Mouse (Mus musculus) retina, postnatal 7 days (tissue): ENCODE measurements around the gene Dusp23.

Experiments
- DNase-seq: peaks from one replicate; pipeline ENCODE4 v3.0.0-alpha.2; 2012; ENCODE audit warnings: low read depth, low spot score

Dusp23 gene

DNA sequence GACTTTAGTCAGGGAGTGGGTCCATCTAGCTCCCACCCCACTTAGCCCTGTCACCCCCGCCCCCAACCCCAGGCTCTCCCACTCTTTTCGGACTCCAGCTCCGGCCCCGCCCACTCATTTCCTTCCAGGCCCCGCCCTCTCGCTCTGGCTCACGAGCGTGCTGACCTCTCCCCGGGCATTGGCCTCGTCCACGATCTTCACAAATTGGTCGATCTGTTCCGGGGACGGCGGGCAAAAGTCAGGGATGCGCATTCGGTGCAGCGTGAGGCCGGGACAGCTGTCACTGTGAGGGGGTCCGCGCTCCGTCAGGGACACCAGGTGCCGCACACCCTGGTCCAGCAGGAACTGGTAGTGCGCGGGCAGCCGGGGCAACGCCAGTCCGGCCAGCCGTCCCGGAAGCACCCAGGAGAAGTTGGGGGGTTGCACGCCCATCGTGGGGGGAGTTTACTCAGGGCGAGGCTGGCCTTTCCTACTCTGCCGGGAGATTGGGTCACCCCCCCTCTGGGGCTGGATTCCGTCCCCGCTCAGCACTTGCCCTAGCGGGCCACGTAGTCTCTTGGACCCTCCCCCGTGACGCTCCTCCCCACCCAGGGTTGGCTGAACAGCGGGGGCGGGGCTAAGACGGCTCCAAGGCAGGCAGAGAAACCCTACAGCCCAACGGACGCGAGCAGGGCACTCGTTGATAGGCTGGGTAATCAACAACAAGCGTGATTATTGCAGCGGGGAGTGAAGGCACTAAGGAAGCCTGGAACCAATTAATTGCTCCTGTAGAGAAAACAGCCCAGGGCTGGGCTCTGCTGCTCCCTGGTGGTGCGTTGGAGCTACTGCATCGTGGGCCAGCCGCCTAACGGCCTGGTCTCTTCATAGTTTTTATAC, at the start of gene Dusp23:
Gene Dusp23 (minus strand): TSS at position 512 of the 876 bp plus-strand sequence.
- DNase-seq = peak; percentile 85

DNA sequence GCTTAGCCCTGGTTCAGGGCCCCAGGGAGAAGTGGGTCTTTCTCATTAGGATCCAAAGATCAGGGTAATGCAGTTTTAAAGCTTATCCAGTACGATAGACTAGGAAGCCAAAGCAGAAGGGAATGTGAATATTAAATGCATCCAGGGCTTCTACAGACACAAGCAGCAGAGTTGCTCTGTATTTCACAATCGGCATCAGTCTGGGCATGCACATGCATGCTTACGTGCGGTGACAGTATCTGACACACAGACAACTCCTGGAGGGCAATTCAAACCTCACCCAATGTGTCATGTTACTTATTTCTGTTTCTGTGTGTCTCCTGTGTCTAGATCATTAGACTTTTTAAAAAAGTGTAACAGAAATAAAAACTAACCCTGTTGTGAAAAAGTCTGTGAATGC, 48.0 kb upstream of the Dusp23 start:
- DNase-seq = no peak

DNA sequence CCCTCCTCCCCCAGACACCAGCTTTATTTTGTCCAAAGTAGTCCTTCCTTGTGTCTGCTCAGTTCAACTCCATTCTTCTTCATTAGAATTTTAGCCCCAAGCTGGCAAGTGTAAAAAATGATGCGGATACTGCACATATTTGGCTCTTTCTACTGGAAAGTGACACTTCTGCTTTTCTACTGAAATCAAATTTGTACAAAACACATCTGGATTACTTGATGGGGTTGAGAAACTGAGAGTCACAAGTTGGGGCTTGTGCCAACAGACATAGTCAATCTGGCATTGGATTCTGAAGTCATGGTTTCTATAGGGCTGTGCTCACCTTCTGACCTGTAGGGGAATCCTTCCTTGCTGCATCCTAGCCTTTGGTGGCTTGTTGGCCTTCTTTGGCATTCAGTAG, 38.0 kb upstream of the Dusp23 start:
- no peak for DNase-seq

DNA sequence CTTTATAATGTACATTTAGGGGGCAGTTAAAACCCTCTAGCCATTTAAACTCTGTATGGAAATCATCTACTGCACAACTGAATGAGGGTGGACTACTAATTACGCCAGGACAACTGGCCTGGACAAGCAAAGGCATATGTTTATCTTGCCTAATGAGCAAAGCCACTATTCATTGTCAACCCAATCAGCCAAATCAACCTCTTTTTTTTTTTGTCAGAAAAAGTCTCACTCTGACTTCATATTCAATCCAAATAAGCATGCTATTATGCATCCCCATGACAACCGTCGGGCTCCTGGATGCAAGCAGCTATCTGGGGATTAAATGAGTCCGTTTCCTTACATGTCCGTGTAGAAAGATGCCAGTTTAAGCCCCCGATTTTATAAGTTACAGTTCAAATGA, 34.8 kb upstream of the Dusp23 start:
- no peak for DNase-seq

DNA sequence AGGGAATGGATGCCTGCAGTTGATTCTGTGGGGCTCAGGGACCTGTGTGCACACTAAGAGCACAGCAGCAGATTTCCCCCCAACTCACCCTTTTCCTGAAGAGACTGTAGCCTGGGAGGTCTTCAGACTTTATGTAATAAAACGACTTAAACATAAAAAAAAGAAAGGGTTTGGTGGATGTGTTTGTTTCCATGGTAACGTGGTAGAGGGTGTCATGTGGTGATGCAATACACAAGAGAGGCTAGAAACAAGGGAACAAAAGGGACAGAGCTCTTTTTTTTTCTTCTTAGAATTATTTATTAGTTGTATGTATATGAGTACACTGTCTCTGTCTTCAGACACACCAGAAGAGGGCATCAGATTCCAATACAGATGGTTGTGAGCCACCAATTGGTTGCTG, 32.7 kb upstream of the Dusp23 start:
- DNase-seq = no peak

DNA sequence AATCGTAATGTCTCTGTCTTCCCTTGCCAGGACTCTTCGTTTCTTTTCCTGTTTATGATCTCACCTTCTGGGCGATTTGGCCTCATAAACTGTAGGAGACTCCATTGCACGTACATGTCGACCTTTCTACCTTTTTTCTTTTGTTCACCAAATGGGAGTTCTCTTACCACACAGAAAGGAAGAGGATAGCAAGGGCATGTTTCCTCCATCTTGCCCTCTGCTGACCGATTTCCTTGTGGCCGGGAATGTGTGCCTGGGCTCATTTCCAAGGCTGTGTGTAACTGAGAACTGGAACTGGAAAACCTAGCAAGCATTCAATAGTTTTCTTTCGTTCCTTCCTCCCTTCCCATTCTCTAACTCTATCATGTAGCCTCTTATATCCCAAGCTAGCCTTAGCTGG, 26.9 kb upstream of the Dusp23 start:
- DNase-seq = no peak

DNA sequence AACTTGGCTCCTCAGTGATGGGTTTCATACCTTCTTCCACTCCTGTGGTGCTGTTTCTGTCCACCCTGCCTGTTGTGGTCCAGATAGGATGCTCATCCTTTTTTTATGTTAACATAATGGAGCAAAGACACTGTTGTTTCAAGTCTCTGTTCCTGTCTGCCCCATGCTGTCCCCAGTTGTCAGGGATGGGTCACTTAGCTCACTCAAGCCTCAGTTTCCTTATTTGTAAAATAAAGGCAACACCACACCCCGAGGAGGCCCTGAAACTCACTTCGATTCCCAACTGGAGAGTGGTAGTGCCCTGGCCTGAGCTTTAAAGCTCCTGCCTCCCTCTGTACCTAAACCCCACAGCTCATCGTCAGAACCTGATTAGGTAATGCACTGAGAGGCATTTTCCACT, 24.5 kb upstream of the Dusp23 start:
- no peak for DNase-seq

DNA sequence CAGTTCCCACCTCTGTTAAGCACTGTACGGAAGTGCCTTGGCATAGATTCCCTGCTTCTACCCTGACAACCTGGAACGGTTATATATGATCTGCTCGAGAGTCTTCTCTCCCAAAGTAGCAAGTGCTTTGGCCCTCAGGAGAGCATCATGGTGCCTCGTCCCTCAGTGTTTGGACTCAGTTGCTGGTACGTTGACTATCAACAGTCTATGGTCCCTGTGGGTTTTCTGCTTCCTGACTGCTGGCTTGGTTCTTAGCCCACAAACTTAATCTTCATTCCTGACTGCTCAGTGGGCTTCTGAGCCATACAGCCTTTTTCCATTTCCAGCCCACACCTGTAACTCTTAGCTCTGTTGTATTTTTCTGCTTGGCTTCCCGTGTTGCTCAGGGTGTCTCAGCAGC, 21.1 kb upstream of the Dusp23 start:
- DNase-seq = no peak

DNA sequence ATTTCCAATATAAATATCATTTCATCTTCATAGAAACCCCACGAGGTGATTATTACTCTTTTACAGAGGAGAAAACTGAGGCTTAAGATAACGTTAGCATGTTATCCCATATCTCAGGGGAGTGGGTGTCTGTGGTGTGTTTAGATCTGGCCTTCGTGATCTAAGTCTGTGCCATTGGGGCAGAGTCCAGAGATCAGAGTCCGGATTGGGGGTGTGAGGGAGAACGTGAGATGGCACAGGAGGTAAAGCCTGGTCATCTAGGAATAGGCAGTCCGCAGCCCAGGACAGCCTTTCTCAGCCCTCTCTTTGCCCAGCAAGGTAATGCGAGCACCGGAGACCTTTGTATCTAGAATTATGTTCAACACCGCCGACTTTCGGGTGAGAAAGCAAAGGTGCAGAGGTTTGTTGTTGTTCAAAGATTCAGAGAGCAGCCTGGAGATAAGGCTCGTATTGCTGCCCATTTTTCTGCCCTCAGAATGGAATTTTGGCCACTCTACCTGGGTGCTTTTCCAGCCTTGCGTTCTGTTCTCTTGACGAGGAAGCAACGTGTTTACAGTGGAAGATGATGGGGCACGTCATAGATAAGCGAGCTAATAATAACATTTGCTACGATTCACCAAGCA, 19.4 kb upstream of the Dusp23 start:
- no peak for DNase-seq

DNA sequence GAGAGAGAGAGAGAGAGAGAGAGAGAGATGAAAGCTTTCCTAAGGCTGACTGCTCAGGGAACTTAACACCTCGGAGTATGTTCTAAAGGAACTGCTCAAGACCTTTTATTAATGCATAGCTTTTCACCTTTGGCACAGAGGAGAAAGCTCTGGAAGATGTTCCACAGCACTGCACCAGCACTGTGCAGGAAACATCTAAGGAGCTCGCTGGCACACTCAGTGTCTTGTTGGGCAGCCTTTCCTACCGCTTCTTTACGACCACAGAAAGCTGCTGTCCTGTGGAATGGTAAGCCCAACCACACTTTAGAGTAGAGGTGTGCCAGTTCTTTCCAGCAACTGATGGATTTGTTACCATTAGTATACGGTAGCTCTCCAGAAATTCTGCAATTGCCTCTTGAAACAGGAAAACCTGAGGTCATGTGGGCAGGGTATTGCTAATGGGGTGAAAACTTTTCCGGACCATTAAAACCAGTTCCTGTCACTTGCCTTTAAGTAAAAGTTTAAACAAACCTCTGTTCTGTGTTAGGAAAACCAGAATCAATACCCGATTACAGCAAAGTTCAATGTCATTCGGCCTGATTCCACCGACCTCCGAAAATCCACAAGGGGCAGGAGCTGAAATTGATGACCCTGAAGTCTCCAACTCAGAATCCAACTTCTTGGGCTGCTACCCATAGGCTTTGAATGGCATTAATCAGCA, 18.7 kb upstream of the Dusp23 start:
- no peak for DNase-seq

DNA sequence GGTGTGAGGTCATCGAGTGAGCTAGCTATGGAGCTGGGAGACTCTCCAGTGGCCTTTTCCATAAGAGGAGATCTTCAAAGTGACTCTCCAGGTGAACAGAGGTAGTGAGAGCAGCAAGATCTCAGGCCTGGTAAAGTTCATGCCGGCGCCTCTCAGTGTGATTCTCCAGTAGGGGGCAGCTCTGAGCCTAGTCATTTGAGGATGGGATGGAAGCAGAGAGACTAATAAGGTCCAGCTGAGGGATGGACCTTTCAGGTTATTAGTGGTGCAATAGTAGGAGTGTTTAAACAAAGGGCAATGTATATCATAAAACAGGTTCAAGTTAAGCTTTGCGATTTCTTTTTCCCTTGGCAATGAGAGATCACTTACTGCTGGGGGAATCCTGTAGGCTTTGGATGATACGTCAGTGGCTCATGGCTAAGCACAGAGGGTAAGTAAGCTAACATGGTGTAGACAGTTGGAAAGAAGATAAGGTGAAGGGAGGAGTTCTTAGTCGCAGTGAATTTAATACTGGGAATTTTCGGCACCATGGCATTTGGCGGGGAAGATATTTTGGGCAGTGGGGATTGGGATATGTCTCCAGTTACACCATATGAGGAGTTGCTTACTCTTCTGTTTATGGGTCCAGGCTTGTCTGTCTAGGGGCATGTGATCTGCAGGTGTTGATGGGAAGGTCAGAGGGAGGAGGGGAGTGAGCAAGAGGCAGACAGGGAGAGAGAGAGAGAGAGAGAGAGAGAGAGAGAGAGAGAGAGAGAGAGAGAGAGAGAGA, 17.9 kb upstream of the Dusp23 start:
- DNase-seq = no peak

DNA sequence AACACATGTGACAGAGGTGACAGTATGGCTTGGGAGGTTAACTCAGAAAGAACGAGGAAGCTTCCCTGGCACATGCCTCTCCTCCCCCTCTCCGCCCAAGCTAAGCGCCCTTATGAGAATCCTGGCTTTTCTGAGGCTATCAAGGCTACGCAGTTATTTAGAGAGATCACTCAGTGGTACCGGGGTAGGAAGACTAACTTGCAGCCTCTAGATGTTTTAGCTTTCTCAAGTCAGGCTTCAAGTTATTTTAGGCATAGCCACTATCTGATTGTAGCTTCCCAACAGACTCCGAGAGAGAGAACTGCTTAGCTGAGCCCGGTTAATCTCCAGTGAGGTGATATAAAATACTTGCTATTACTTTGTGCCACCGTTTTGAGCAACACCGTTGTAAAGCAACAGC, 16.6 kb upstream of the Dusp23 start:
- no peak for DNase-seq

DNA sequence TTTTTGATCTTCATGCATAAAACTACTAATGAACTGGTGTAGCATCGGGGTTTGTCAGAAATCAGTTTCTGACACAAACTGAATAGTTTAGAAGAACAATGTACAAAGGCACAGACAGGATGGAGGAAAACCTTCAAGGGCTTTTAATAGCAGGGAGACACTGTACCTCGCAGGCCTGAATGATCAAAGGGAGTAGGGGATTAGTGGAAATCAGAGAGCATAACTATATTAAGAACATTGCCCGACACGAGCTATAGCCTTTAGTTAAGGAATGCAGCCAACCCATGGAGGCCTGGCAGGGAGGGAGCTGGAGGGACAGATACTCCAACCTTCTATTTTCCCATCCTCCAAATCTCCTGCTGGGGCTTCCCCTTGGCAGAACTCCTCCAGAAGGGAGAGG, 14.5 kb upstream of the Dusp23 start:
- DNase-seq = no peak

DNA sequence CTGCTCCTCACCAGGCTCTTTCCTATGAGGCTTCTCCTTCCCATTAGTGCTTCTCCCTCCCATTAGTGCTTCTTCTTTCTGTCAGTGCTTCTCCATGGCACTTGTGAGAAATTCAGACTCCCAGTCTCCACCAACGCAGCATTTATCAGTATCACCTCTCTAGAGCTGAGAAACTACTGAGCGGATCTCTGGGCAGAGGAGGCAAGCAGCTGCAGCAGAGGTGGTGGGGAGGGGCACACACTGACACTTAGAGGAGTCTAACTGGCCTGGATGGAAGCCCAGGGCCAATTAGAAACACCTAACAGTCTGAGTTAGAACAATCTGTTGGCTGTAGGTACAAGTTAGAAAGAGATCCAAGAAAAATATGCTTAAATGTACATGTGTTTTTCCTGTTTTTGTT, 6.0 kb upstream of the Dusp23 start:
- no peak for DNase-seq

DNA sequence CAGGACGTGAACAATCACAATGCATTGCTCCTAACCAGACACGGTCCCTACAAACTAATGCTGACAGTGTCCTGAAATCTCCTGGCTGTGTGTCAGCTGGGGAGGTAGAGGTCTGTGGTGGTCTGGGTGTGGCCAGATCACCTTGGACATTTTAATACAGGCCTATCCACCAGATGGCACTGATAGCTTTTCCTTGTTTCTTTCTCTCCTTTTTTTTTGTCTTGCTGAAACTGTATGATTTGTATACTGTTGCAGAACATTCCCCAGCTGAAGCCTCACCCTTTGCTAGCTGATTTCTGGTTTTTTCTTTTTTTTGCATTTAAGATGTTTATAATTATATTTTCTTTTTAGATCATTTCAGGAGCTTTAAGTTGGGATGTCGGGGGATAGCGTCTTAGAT, 5.0 kb upstream of the Dusp23 start:
- no peak for DNase-seq

DNA sequence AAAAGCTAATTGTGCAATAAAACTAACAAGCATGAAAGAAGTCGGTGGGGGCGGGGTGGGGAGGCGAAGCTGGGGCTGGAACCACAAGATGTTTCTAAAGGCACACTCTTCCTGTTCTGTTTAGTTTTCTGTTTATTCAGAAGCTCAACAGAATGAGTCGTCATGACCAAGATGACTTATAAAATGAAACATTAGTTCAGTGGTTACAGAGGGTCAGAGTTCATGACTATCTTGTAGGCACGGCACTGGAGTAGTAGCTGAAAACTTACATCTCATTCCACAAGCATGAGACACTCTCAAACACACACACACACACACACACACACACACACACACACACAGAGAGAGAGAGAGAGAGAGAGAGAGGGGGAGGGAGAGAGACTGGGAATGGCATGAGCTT, 3.5 kb upstream of the Dusp23 start:
- DNase-seq = no peak

DNA sequence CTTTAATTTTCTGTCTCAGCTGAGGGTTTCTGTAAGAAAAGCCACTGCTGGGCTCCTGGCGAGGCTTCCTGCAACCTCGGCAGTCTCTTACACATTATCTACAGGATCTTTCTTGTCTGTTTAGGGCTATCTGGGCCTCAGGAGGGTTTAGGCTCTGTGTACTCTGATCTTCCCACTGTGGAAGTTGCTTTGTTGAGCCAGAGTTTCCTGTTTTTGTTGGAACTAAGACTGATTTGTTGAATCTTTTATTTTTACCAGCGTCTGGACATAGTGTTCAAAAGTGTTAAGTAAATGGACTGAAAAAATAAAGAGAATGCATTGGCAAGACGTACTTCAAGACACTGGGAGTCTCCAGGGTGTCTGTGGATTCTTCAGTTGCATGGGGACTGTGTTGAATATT, 2.5 kb upstream of the Dusp23 start:
- DNase-seq = no peak

DNA sequence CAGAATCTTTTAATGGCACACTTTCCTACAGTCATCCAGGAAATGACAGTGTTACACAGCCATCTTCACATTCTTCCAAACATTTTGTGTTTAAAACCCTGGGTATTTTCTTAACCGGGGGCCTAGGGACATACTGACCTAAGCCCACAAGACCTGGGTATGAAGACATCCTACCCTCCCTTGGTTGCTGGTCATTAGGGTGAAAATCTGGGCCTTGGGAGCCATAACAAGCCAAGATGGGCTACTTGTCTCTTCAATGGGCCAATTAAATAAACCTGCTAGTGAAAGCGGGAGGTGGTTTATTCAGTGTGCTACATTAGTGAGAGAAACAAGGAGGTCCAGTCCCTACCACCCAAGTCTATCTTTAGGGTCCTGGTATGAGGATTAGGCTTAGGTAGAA, 1.4 kb upstream of the Dusp23 start:
- DNase-seq = no peak

DNA sequence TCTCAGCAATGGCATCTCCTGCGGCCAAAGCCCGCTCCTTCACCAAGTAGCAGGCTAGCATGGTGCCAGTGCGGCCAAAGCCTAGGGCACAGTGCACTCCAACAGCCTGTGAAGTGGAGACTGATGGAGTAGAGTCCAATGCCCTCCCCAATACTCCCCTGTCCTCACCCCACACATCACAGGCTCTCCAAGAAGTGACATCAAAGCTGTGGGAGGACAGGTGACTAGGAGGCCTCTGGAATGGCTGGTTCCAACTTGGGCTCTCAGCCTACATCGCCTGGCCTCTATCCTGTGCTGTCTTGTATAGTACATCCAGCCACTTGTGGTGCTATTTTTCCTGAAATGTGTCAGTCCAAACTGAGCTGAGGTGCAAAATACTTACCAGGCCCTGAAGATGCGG, 1.0 kb downstream of the Dusp23 start:
- DNase-seq = no peak

DNA sequence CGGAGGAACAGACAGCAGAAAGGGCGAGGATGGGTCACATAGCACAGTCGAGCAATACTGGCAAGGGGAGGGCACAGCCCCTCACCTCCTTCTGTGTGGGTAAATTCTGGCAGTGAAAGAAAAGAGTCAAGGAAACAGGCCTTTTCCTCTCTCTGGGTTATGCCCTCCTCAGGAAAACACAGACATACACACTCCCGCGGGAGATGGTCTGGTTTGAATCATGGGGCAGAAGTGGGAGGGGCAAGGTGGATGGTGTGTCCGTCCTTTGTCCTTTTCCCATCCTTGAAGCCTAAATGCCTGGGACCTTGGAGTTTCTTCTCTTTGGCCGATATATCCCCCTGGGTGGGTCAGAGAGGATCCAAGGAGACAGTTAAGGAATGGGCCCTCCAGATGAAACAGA, 2.9 kb downstream of the Dusp23 start:
- no peak for DNase-seq

DNA sequence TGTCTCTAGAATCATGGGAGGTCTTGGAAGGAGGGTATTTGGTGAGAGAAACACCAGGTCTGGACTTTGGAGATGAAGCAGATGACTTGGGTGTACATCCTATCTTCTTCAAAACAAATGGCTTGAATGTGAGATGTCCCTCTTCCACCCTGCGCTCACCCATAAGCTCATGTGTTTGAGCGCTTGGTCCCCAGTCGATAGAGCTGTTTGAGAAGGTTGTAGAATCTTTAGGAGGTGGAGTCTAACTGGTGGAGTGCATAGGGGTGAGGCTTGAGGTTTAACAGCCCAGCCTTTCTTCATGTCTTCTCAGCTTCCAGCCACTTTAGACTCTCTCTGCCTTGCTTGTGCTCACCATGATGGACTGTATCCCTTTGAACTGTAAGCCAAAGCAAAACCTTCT, 6.5 kb downstream of the Dusp23 start:
- DNase-seq = no peak

DNA sequence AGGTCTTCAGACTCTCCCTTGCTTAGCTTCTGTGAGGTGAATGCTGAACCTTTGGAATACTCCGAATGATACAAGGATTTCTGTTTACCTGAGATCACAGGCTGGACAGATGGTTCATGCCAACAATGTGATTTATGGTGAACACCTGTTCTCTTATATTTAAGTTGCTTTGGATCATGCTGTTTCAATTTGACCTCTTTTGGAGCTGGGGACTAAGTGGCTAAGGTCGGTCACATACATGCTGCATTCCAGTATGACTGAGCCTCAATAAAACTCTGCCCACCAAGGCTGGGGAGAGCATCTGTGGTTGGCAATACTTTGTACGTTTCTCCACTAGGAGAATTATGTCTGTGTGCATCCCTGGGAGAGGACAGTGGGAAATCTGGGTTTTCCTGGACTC, 8.7 kb downstream of the Dusp23 start:
- no peak for DNase-seq
